Mouse (Mus musculus): ENCODE measurements around the gene Moxd1. TPM values are rescaled to one million over a fixed set of nuclear protein-coding genes. Genes with fewer than 3 reads are reported as not detected.

Gene Moxd1
- polyA plus RNA-seq, 1 experiment = 0.59 TPM

GRCm38 (mm10) chr10:24213297-24213696 is 10.0 kb upstream of the Moxd1 start:
- no peak overlapping the region for H3K27ac ChIP-seq (ENCODE audit: control insufficient read depth, insufficient read depth, low read length)
- DNase-seq = no peak
- no peaks in the 10 kb centered on the region for H3K27me3 ChIP-seq (ENCODE audit: control insufficient read depth, insufficient read depth, low read length)
- no peaks in the 10 kb centered on the region for H3K4me1 ChIP-seq (replicated peaks; ENCODE audit: control insufficient read depth, insufficient read depth, low read length)
- no peak overlapping the region for H3K4me3 ChIP-seq (ENCODE audit: control insufficient read depth, insufficient read depth, low read length)
- no peaks in the 10 kb centered on the region for H3K36me3 ChIP-seq (ENCODE audit: control insufficient read depth, insufficient read depth, low read length)
- no peak for TF ChIP-seq CTCF (IDR thresholded peaks at IDR 0.05; ENCODE audit: borderline replicate concordance, control insufficient read depth, extremely low read depth, insufficient read depth, low read length, poor library complexity)
- TF ChIP-seq POLR2A (IDR thresholded peaks at IDR 0.05; ENCODE audit: control insufficient read depth, extremely low read depth, insufficient read depth, low read length, poor library complexity) = no peak
- 95% methylated on average over 5 of the region's 5 CpGs for WGBS

- WGBS = 38% methylated on average over 6 of the region's 6 CpGs
- H3K4me3 ChIP-seq (ENCODE audit: control insufficient read depth, insufficient read depth, low read length) = no peak overlapping the region
Measured at GRCm38 (mm10) chr10:24217558-24218268, 5.6 kb upstream of the Moxd1 start.

GRCm38 (mm10) chr10:24220931-24221330 is 2.4 kb upstream of the Moxd1 start:
- no peak overlapping the region for H3K27ac ChIP-seq (ENCODE audit: control insufficient read depth, insufficient read depth, low read length)
- H3K27me3 ChIP-seq (ENCODE audit: control insufficient read depth, insufficient read depth, low read length) = no peaks in the 10 kb centered on the region; the same call in 1 of the 2 replicates
- H3K36me3 ChIP-seq (ENCODE audit: control insufficient read depth, insufficient read depth, low read length) = no peaks in the 10 kb centered on the region
- no peaks in the 10 kb centered on the region; the same call in 1 of the 2 replicates for H3K4me1 ChIP-seq (replicated peaks; ENCODE audit: control insufficient read depth, insufficient read depth, low read length)
- WGBS = 90% methylated on average over 5 of the region's 5 CpGs
- TF ChIP-seq CTCF (IDR thresholded peaks at IDR 0.05; ENCODE audit: borderline replicate concordance, control insufficient read depth, extremely low read depth, insufficient read depth, low read length, poor library complexity) (no peak), POLR2A (IDR thresholded peaks at IDR 0.05; ENCODE audit: control insufficient read depth, extremely low read depth, insufficient read depth, low read length, poor library complexity) (no peak)
- no peak overlapping the region for H3K4me3 ChIP-seq (ENCODE audit: control insufficient read depth, insufficient read depth, low read length)
- DNase-seq = no peak

More at GRCm38 (mm10) chr10:24217558-24218268, 5.6 kb upstream of the Moxd1 start:
- TF ChIP-seq CTCF (IDR thresholded peaks at IDR 0.05; ENCODE audit: borderline replicate concordance, control insufficient read depth, extremely low read depth, insufficient read depth, low read length, poor library complexity) = no peak
- no peak for TF ChIP-seq POLR2A (IDR thresholded peaks at IDR 0.05; ENCODE audit: control insufficient read depth, extremely low read depth, insufficient read depth, low read length, poor library complexity)
- H3K36me3 ChIP-seq (ENCODE audit: control insufficient read depth, insufficient read depth, low read length) = no peaks in the 10 kb centered on the region
- no peaks in the 10 kb centered on the region for H3K27me3 ChIP-seq (ENCODE audit: control insufficient read depth, insufficient read depth, low read length)
- DNase-seq = no peak
- H3K4me1 ChIP-seq (replicated peaks; ENCODE audit: control insufficient read depth, insufficient read depth, low read length) = no peaks in the 10 kb centered on the region
- no peak overlapping the region for H3K27ac ChIP-seq (ENCODE audit: control insufficient read depth, insufficient read depth, low read length)

- no peak overlapping the region for H3K27ac ChIP-seq (ENCODE audit: control insufficient read depth, insufficient read depth, low read length)
- H3K36me3 ChIP-seq (ENCODE audit: control insufficient read depth, insufficient read depth, low read length) = no peaks in the 10 kb centered on the region
- no peaks in the 10 kb centered on the region; the same call in 1 of the 2 replicates for H3K4me1 ChIP-seq (replicated peaks; ENCODE audit: control insufficient read depth, insufficient read depth, low read length)
- WGBS = 36% methylated on average over 6 of the region's 6 CpGs
- no peak for DNase-seq
- no peak for TF ChIP-seq POLR2A (IDR thresholded peaks at IDR 0.05; ENCODE audit: control insufficient read depth, extremely low read depth, insufficient read depth, low read length, poor library complexity)
- no peak for TF ChIP-seq CTCF (IDR thresholded peaks at IDR 0.05; ENCODE audit: borderline replicate concordance, control insufficient read depth, extremely low read depth, insufficient read depth, low read length, poor library complexity)
- no peaks in the 10 kb centered on the region; the same call in 1 of the 2 replicates for H3K27me3 ChIP-seq (ENCODE audit: control insufficient read depth, insufficient read depth, low read length)
- H3K4me3 ChIP-seq (ENCODE audit: control insufficient read depth, insufficient read depth, low read length) = no peak overlapping the region
Measured at GRCm38 (mm10) chr10:24222911-24223310, 406 bp upstream of the Moxd1 start.

GRCm38 (mm10) chr10:24224591-24224990 is 1.3 kb downstream of the Moxd1 start:
- Histone ChIP-seq H3K4me1 (replicated peaks; ENCODE audit: control insufficient read depth, insufficient read depth, low read length) (no peaks in the 10 kb centered on the region; the same call in 1 of the 2 replicates), H3K4me3 (ENCODE audit: control insufficient read depth, insufficient read depth, low read length) (no peak overlapping the region), H3K27me3 (ENCODE audit: control insufficient read depth, insufficient read depth, low read length) (no peaks in the 10 kb centered on the region; the same call in 1 of the 2 replicates), H3K36me3 (ENCODE audit: control insufficient read depth, insufficient read depth, low read length) (no peaks in the 10 kb centered on the region), H3K27ac (ENCODE audit: control insufficient read depth, insufficient read depth, low read length) (no peak overlapping the region)
- WGBS = 49% methylated on average over 8 of the region's 8 CpGs
- TF ChIP-seq POLR2A (IDR thresholded peaks at IDR 0.05; ENCODE audit: control insufficient read depth, extremely low read depth, insufficient read depth, low read length, poor library complexity) = no peak
- no peak for TF ChIP-seq CTCF (IDR thresholded peaks at IDR 0.05; ENCODE audit: borderline replicate concordance, control insufficient read depth, extremely low read depth, insufficient read depth, low read length, poor library complexity)
- DNase-seq = no peak

GRCm38 (mm10) chr10:24228318-24229183 is 5.2 kb downstream of the Moxd1 start:
- Histone ChIP-seq H3K27me3 (ENCODE audit: control insufficient read depth, insufficient read depth, low read length) (no peaks in the 10 kb centered on the region; the same call in 1 of the 2 replicates), H3K4me3 (ENCODE audit: control insufficient read depth, insufficient read depth, low read length) (no peak overlapping the region), H3K27ac (ENCODE audit: control insufficient read depth, insufficient read depth, low read length) (no peak overlapping the region), H3K36me3 (ENCODE audit: control insufficient read depth, insufficient read depth, low read length) (no peaks in the 10 kb centered on the region), H3K4me1 (replicated peaks; ENCODE audit: control insufficient read depth, insufficient read depth, low read length) (no peaks in the 10 kb centered on the region; the same call in 1 of the 2 replicates)
- 84% methylated on average over 12 of the region's 12 CpGs for WGBS
- no peak for TF ChIP-seq CTCF (IDR thresholded peaks at IDR 0.05; ENCODE audit: borderline replicate concordance, control insufficient read depth, extremely low read depth, insufficient read depth, low read length, poor library complexity)
- DNase-seq = no peak
